Comparison of ENCODE assay signal across 9 mouse cellular contexts in genomic region chr2:26661143-26661752, GRCm38 (mm10). TPM values are rescaled to one million over a fixed set of nuclear protein-coding genes. Genes with fewer than 3 reads are reported as not detected.
DNase-seq lines count a peak whose midpoint lies in the region; ATAC-seq and TF ChIP-seq lines count a peak whose summit lies in the region.
"Had no signal": no experiment of that assay in that cellular context is flagged by ENCODE, and none has a peak within 500 bp of the region (broad histone marks: within the 10 kb centered on the region; RNA-seq: fewer than 3 reads in every experiment).

No protein-coding gene starts in this region.

- H3K4me2 ChIP-seq in heart, embryonic 12.5 days = peak overlapping the region; percentile 80
- peak overlapping the region; percentile 58 for H3K4me2 ChIP-seq in forebrain, postnatal 0 days (ENCODE audit: low read depth)

- H3K9ac ChIP-seq in heart, embryonic 12.5 days = peak overlapping the region; percentile 52; the same call in 1 of the 2 replicates
- peak overlapping the region; percentile 31; the same call in 1 of the 2 replicates for H3K9ac ChIP-seq in forebrain, postnatal 0 days

- peaks cover 20% of the 10 kb centered on the region for H3K4me1 ChIP-seq in heart, embryonic 12.5 days (replicated peaks)
- H3K4me1 ChIP-seq in E14TG2a.4 (replicated peaks; ENCODE audit: low read depth, low read length) = peaks cover 11% of the 10 kb centered on the region
- H3K4me1 ChIP-seq in forebrain, postnatal 0 days (ENCODE audit: insufficient read depth) = no peaks in the 10 kb centered on the region

- H3K9me3 ChIP-seq in heart, embryonic 12.5 days (replicated peaks) = peaks cover 5% of the 10 kb centered on the region; the same call in 1 of the 2 replicates
- peaks cover 6% of the 10 kb centered on the region for H3K9me3 ChIP-seq in E14TG2a.4 (ENCODE audit: low read length)
- H3K9me3 ChIP-seq in forebrain, postnatal 0 days (ENCODE audit: low read length) = no peaks in the 10 kb centered on the region

- WGBS in heart, embryonic 12.5 days = under 1% methylated on average over 17 of the region's 20 CpGs
- WGBS in forebrain, postnatal 0 days = 7% methylated on average over 14 of the region's 20 CpGs

- ATAC-seq in heart, embryonic 12.5 days (ENCODE audit: insufficient number of reproducible peaks, low FRiP score) = 0 out of 2 replicates have a peak, but pooled peaks have one; percentile 61
- peak; percentile 55; the same call in 1 of the 2 replicates for ATAC-seq in forebrain, postnatal 0 days

- no peak for TF ChIP-seq CTCF in E14TG2a.4 (conservative IDR thresholded peaks at IDR 0.05; ENCODE audit: low read length)
- TF ChIP-seq CTCF in forebrain, postnatal 0 days (IDR thresholded peaks at IDR 0.05; ENCODE audit: low read depth) = 0 out of 2 replicates have a peak, but pooled peaks have one; percentile 15

- peaks cover 4% of the 10 kb centered on the region; the same call in 1 of the 2 replicates for H3K27me3 ChIP-seq in heart, embryonic 12.5 days (replicated peaks)
- H3K27me3 ChIP-seq in E14TG2a.4 (ENCODE audit: insufficient read depth, low read length) = peaks cover 10% of the 10 kb centered on the region
- no peaks in the 10 kb centered on the region for H3K27me3 ChIP-seq in forebrain, postnatal 0 days (ENCODE audit: insufficient read depth, low read length)

- no peak overlapping the region for H3K27ac ChIP-seq in heart, embryonic 12.5 days (ENCODE audit: poor library complexity, severe bottlenecking)
- no peak overlapping the region for H3K27ac ChIP-seq in forebrain, postnatal 0 days (ENCODE audit: low read depth, low read length)

- H3K36me3 ChIP-seq in heart, embryonic 12.5 days = no peaks in the 10 kb centered on the region
- no peaks in the 10 kb centered on the region for H3K36me3 ChIP-seq in E14TG2a.4 (ENCODE audit: insufficient read depth, low read length)
- H3K36me3 ChIP-seq in forebrain, postnatal 0 days (ENCODE audit: insufficient read depth) = no peaks in the 10 kb centered on the region

- DNase-seq in heart, postnatal 14 days = no peak
- no peak for DNase-seq in forebrain, postnatal 0 days
- peak; percentile 42 to 59 for DNase-seq in lung, postnatal 4 days
- DNase-seq in thymus, postnatal 14 days = peak; percentile 60
- DNase-seq in layer of hippocampus, adult 9-10 months (ENCODE audit: low spot score) = no peak
- DNase-seq in layer of hippocampus, adult 18-20 months (ENCODE audit: low spot score in 2 of 2) = no peak

- intact Hi-C loops in heart, postnatal 14 days (cut with DNase I) = no loop called here

- peak overlapping the region; percentile 46 for H3K4me3 ChIP-seq in heart, embryonic 12.5 days
- H3K4me3 ChIP-seq in E14TG2a.4 (replicated peaks; ENCODE audit: low read length) = peak overlapping the region; percentile 46
- peak overlapping the region; percentile 38 for H3K4me3 ChIP-seq in forebrain, postnatal 0 days (ENCODE audit: low read depth, low read length)

RNA-seq across cellular contexts. Expression of gene Lcn4, which starts 9.8 kb away (rescaled TPM):
- not detected in 2 replicates for polyA plus RNA-seq in heart, embryonic 12.5 days (2016; fragmentation: Nextera tagmentation; extraction: Ambion mirVana)
- total RNA-seq in heart, postnatal 14 days (2021) = not detected
- total RNA-seq in forebrain, postnatal 0 days (2014; rRNA removed) = not detected in 2 replicates
- not detected in 2 replicates for polyA plus RNA-seq in forebrain, postnatal 0 days (2015; fragmentation: Nextera tagmentation; extraction: Ambion mirVana)
- total RNA-seq in layer of hippocampus, adult 18-20 months (2021) = not detected
- total RNA-seq: left cerebral cortex, postnatal 10 days had no signal

RNA-seq across cellular contexts. Expression of gene Fam69b, which starts 33.0 kb away (rescaled TPM):
- polyA plus RNA-seq in heart, embryonic 12.5 days (2016; fragmentation: Nextera tagmentation; extraction: Ambion mirVana) = 16.4 and 17.3 TPM in 2 replicates
- 10 to 100 TPM; 15.4 to 17.0 TPM for total RNA-seq in heart, postnatal 14 days (2021)
- 193 and 214 TPM in 2 replicates for total RNA-seq in forebrain, postnatal 0 days (2014; rRNA removed)
- polyA plus RNA-seq in forebrain, postnatal 0 days (2015; fragmentation: Nextera tagmentation; extraction: Ambion mirVana) = 143 TPM in 2 replicates
- total RNA-seq in layer of hippocampus, adult 18-20 months (2021) = 10 to 100 TPM; 67.9 to 72.8 TPM

RNA-seq across cellular contexts. Expression of gene Agpat2, which starts 57.0 kb away (rescaled TPM):
- polyA plus RNA-seq in heart, embryonic 12.5 days (2016; fragmentation: Nextera tagmentation; extraction: Ambion mirVana) = 18.4 and 23.2 TPM in 2 replicates
- total RNA-seq in heart, postnatal 14 days (2021) = 10 to 100 TPM; 47.8 to 51.8 TPM
- total RNA-seq in forebrain, postnatal 0 days (2014; rRNA removed) = 7.8 and 10.0 TPM in 2 replicates
- polyA plus RNA-seq in forebrain, postnatal 0 days (2015; fragmentation: Nextera tagmentation; extraction: Ambion mirVana) = 4.8 and 6.2 TPM in 2 replicates
- 1 to 10 TPM; 2.1 to 2.5 TPM for total RNA-seq in layer of hippocampus, adult 18-20 months (2021)

Comparison
In these comparisons a context has a peak if more than half of its experiments do, and no peak if none do; other contexts are left out.
1. DNase-seq: peak in lung, postnatal 4 days (2 of 2) and thymus, postnatal 14 days (single experiment); none in heart, postnatal 14 days (0 of 2), forebrain, postnatal 0 days (single experiment), layer of hippocampus, adult 9-10 months (single experiment) and layer of hippocampus, adult 18-20 months (0 of 2).
2. Peak in every context shown above with its lines, with median percentiles within 50 percentile points of each other: H3K4me3 ChIP-seq.